Mouse (Mus musculus): ENCODE measurements around the gene Xpo5.

Gene Xpo5

DNA sequence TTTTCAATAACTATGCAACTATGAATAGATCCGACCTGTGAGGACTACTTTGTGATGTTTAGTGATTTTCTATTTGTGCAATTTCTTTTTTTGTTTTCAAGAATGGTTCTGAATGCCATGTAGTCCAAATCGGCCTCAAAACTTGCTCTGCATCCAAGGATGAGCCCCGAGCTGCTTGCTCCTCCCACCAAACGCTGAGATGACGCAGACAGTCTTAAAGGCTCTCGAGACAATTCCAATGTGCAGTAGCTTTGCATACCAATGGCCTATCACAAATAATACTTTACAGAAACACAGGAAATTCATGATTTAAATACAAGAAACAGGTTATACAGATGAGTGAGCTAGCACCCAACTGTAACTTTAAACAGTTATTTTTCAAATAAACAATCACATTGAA, 1.4 kb upstream of the Xpo5 start:
- in situ Hi-C loops (cut with MboI, MseI) = loop anchor here (5.0 kb wide), 1 partner anchor 46 kb away; the partner anchor contains the start of genes Polr1c and Yipf3

DNA sequence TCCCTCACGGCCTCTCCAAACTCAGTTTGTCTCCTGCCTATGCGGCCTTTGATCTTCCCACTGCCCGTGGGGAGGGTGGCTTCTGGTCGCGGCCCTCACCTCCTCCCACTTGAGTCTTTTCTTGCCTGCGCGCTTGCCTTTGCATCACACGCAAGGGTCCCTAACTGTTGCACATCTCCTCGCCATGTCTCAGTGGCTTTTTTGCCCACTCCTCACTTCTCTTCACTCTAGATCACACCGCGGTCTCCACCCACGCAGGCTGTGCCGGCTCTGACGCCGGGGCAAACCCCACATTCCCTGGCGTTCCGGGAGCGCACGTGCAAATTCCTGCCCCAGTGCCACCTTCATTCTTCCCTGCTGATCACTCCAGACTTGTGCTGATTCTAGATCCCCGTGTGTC, 496 bp downstream of the Xpo5 start:
- in situ Hi-C loops (cut with MboI, MseI) = loop anchor here (5.0 kb wide), 1 partner anchor 44 kb away; the partner anchor contains the start of genes Polr1c and Yipf3

DNA sequence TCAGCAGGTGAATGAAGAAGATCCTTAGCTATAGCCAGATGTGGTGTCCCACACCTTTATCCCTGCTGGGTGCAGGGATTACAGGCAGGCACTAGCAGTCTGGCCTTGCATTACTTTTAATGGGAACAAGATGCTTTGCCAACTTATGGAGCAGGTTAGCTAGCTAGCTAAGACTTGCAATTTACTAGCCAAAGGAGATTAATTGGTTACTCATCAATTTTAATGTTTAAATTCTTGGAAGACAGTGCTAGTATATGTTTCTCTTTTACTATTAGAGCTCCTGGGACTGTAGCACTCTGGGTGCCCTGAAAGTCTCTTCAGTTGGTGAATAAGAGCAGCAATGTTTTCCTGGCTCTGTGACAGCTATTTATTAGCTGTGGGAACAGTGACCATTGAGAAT, 4.1 kb downstream of the Xpo5 start:
- in situ Hi-C loops (cut with MboI, MseI) = no loop called here

DNA sequence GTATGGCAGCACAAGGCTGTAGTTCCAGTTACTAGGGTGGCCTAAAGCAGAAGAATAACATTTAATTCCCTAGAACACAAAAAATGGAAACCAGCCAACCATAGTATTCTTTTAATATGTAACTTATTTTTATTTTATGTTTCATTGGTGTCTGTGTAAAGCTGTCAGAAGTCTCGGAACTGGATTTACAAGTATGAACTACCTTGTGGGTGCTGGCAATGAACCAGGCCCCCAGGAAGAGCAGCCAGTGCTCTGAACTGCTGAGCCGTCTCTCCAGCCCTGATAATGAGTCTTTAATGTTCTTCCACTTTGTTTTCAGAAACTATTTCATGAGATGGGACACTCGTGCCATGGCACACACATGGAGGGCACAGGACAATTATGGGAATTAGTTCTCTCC, 8.0 kb downstream of the Xpo5 start:
- in situ Hi-C loops (cut with MboI, MseI) = no loop called here

DNA sequence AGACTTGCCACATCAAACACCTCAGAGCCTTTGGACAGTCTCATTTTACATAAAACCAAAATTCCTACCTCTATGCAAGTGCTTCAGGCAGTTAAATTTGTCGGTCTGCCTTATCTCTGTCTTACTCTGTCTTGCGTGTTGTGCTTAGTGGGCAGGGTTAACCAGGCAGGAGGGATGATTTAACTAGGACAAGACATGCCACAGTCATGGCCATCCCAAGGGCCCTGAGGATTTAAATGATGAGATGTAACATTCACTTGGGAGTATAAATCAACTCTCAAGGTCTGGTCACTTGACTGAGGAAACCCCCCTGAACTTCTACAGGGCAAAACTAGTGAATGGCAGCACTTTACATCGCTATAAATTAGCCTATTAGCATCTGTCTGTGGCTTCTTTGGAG, 19.0 kb downstream of the Xpo5 start:
- in situ Hi-C loops (cut with MboI, MseI) = no loop called here

DNA sequence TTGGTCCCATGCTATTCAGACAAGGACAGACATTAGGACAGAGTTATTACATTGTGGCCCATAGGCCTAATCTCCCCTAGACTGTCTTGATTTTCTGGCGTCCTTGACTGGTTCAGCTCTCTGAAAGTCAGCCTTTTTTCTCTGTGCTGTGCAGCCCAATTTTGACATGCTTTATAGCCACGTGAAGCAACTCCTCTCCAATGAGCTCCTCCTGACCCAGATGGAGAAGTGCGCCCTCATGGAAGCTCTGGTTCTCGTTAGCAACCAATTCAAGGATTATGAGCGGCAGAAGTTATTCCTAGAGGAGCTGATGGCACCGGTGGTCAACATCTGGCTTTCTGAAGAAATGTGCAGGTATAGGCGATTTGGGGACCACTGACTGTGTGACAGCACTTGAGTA, 25.0 kb downstream of the Xpo5 start:
- in situ Hi-C loops (cut with MboI, MseI) = no loop called here

DNA sequence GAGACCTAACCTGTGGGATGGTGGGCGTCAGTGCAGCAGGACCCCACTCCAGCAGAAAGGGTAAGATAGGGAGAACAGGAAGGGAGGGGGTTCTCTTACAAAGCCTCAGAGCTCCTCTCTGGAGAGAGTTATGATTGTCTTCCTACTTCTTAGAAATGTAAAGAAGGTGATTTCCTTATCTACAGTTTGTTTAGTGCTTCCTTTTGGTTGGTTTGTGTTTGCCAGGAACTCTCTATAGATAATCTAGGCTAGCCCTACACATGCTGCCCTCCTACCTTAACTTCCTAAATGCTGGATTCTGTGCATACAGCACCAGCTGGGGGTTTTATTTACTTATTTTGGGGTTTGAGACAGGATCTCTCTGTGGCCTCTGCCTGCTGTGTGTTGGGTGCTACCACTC, 33.5 kb downstream of the Xpo5 start:
- in situ Hi-C loops (cut with MboI, MseI) = no loop called here

DNA sequence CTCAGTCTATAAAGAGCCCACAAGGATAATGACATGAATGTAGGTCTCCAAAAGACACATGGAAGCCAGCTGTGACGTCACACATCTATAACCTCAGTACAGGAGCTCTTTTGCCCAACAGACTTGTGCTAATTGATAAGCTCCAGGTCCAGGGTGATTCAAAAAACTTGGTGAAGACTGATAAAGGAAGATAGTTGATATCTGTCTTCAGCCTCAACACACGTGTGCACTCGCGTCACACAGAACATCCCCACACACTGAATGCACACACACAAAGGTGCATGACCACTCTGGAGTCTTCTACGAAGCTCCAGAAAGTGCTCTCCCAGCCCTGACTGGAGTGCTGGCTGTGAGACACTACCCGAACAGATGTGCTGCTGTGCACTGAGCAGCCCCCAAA, 34.5 kb downstream of the Xpo5 start:
- in situ Hi-C loops (cut with MboI, MseI) = no loop called here

DNA sequence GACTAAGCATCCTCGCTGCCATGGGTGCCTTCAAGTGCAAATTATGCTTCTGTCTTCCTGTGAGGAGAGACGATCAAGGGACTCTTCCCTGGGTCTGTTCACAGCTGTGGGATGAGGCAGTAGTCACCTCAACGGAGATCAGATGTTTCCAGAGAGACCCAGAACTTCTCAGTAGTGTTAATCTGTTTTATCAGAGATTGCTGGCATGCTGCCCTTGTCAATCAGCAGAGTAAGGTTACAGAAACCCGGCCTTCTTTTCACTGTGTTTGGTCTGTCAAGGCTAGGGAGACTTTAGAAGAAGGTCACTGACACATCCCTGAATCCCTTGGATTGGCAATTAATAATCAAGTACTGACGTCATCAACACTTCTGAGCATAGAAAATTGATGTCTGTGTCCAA, 34.9 kb downstream of the Xpo5 start:
- in situ Hi-C loops (cut with MboI, MseI) = no loop called here

DNA sequence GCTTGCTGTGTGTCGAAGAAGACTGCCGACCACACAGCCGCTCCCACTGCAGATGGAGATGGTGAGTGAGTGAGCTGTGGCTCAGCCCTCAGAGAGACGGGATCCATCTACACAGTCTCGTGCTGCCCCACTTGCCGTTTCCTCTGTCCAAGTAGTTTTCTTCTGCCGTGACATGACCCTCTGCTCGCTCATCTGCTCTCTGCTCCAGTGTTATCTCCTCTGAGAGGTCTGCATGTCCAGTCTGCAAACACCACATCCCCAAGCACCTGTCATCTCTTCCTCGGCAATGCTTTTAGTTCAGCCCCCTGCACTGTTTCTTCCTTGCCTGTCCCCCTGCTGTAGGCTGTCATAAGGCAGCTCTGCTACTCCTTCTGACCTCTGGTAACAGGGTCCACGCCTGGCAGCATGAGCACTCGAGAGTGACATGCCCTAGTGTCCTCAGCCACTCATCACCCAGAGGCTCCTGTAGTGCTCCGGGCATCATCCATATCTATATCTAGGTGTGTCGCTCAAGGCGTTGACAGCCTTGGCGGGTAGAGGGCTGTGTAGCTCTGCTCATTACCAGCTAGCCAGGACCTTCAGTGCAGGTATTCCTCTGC, 37.0 kb downstream of the Xpo5 start:
- in situ Hi-C loops (cut with MboI, MseI) = no loop called here

DNA sequence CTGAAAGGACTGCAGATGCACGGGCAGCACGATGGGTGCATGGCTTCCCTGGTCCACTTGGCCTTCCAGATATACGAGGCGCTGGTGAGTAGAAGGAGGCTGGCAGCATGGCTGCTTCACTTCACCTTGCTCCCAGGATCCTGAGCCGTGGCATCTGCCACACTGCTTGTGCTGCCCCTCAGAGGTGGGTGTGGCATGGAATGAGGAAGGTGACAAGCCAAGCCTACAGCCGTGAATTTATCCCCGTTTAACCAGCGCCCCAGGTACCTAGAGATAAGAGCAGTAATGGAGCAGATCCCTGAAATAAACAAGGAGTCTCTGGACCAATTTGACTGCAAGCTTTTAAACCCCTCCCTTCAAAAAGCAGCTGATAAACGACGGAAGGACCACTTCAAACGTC, 38.9 kb downstream of the Xpo5 start:
- in situ Hi-C loops (cut with MboI, MseI) = no loop called here

DNA sequence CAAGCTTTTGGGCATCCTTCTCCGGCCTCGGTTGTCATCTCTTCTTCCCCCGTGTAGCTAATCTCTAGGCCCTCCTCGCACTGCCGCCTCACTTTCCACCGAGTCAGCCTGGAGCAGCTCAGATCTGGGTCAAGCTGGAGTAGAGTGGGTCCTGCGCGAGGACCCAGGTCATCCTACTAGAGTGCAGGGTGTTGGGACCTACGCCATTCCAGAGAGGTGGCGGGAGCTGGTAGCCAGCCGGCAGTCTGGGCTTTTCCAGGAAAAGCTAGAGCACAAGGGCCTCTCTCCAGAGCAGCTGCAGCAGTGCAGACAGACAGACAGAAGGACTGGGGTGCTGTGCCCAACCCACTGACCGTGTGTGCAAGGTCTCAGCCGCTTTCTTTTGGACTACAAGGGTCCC, 39.7 kb downstream of the Xpo5 start:
- in situ Hi-C loops (cut with MboI, MseI) = no loop called here

DNA sequence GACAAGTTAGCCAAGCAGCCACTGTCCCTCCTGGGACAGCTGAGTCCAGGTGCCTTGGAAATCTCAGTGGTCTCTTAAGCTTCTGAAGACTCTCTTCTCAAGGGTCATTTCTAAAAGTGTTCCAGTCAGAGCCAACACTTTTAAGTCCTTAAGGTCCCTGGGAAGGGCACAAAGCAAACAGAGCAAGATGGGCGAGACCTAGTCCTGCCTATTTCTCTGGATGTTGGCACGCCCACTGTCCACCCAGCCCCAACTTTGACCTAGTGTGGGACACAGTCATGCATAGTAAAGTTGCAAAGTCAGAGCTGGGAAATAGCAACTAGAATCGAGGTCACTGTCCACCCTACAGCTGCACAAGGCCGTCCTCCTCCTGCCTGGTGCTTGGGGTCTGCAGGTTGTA, 40.4 kb downstream of the Xpo5 start:
- in situ Hi-C loops (cut with MboI, MseI) = no loop called here

DNA sequence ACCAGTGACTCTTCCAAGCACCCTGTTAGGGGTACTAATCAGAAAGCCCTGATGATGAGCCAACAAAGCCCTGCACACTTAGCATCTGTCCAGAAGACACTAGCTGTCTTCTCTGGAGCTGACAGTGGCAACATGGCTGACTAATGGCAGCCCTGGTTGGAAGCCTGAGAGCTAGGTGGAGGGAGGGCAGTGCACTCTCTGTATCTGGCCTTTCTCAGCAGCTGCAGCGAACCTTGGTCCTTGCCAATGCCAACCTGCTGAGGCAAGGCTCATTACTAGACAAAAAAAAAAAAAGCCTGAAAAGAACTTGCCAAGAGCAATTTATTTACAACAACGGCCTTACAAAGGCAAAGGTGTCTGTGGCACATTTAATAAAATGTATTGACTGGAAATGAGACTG, 41.0 kb downstream of the Xpo5 start:
- in situ Hi-C loops (cut with MboI, MseI) = no loop called here

DNA sequence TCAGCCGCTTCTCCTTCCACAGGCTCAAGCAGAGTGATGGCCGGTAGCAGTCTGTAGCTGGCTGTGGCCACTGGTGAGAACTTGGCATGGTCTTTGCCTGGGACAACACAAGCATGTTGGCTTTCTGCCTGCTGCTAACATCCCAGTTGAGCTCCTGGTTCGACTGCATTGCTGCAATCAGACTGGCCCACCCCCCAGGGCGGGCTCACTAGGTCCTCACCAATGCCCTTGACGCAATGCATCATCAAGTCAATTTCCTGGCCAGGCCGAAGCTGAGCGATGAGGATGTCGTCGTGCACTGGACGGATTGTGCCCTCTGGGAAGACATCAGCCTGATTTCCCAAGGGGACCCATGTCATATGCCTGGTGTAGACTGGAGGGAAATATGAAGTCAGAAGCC, 42.0 kb downstream of the Xpo5 start:
- in situ Hi-C loops (cut with MboI, MseI) = no loop called here

DNA sequence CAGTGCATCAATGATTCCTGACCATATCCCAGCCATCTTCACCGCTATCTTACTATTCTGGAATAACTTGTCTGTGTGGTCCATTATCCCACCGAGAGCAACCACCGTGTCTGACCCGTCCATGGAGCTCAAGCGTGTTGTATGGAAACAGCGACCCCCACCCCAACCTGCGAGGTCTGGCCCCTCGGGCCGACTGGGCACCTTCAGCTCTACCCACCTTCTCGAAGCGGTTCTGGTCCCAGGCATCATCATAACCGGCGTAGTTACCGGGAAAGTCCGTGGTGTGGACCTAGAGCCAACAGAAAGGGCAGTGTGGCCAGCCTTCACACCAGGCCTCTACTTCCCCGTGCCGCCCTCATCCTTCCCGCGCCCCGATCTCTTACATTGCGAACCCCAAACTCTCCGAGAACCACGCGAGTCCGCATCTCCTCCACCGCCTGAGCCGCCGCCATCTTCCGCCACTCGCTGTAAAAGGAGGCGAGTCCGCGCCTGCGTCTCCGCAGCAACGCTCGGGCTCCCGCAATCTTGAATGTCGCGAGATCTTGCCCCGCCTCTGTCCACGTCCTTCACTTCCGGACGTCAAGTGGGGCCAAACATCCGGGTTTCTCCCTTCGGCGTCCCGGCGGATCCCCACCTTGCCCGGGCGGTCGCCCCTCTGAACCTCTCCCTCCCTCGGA, 45.1 kb downstream of the Xpo5 start, which contains the start of the genes Polr1c and Yipf3:
Gene Polr1c, minus strand, starts transcription at position 543 of the 677 bp plus-strand sequence.
Gene Yipf3, plus strand, starts transcription at position 569 of the 677 bp plus-strand sequence.
- in situ Hi-C loops (cut with MboI, MseI) = loop anchor here (5.0 kb wide), 1 partner anchor 45 kb away; the partner anchor contains the start of genes Polh and Xpo5

DNA sequence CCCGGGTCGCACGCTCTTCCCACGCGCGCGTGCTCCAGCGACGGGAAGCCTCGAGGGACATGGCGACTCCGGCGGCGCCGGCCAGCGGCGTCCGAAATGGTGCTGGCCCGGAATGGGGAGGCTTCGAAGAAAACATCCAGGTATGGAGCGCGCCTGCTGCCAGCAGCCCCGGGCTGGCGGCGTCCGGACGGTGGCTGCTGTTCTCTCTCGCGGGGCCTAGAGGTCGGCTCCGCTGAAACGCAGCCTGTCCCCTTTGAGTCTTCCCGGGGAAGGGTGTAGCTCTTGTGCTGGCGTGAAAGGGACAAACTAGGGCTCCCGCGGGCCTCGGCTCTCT, 45.6 kb downstream of the Xpo5 start:
- in situ Hi-C loops (cut with MboI, MseI) = loop anchor here (5.0 kb wide), 1 partner anchor 46 kb away; the partner anchor contains the start of genes Polh and Xpo5

DNA sequence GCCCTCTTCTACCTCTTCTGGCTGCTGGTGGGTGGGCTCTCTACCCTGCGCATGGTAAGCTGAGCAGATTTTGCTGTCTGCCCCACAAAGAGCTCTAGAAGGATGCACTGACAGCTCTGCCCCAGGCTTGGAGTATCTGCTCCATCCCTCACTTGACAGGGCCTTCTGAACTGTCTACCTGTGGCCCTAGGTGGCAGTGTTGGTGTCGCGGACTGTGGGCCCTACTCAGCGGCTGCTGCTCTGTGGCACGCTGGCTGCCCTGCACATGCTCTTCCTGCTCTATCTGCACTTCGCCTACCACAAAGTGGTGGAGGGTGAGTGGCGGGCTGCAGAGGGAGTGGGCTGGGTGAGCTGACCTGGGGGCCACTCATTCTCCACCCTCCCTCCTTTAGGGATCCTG, 48.6 kb downstream of the Xpo5 start:
- in situ Hi-C loops (cut with MboI, MseI) = no loop called here

DNA sequence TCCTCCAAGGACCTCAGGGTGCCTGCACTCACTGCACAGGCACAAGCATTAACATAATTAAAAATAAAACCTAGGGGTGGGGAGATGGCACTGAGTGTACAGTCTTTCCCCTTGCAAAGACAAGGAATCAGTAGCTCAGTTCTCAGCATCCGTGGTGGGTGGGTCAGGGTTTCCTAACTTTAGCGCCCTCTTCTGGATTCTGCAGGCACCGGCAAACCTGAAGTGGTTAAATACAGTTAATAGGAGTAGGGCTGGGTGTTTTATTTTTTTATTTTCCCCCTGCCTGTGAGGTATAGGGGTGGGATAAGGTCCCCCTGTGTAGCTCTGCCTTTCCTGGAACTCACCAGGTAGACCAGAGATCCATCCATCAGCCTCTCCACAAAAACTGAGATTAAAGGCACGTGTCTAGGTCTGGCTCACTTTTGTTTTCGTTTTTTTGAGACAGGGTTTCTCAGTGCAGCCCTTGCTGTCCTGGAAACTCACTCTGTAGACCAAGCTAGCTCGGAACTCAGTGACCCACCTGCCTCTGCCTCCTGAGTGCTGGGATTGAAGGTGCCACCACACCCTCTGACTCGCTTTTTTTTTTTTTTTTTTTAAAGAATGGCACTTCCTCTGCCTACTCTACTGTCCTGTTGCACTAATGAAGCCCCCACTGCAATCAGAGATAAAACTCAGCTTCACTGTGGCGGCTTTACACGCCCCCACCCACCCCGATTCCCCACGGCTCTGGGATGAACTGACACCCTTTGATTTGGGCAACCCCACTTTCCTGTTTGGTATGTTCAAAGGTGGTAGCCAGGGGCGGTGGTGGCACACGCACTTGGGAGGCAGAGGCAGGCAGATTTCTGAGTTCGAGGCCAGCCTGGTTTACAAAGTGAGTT, 50.2 kb downstream of the Xpo5 start:
- in situ Hi-C loops (cut with MboI, MseI) = no loop called here

DNA sequence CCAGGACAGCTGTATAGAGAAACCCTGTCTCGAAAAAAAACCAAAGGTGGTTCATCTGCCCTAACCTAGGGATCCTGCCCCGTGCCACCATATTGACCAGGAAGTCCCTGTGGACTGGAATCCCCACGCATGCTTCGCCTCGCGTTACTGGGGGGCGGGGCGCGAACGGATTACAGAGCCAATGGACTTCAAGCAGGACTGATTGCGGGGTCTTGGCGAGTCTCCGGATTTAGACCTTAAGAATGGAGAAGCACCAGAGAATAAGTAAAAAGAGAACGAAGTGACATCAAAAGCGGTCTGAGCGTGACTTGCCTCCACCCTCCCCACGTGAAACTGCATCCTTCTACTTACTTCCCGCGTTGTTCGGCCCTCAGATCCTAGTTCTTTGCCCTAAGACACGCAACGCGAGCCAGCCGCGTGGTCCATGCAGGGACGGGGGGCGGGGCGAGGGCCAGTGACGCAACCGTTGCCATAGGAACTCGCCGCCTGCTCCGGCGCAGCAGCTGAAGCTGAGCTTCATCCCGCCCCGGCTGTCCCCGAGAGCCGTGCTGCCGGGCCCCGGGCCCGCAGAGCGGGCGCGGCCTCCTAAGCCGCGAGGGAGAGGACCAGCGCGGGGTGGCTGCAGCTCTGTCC, 51.0 kb downstream of the Xpo5 start, which contains the start of gene Lrrc73:
Gene Lrrc73, plus strand, starts transcription at position 80 of the 633 bp plus-strand sequence.
- in situ Hi-C loops (cut with MboI, MseI) = no loop called here

DNA sequence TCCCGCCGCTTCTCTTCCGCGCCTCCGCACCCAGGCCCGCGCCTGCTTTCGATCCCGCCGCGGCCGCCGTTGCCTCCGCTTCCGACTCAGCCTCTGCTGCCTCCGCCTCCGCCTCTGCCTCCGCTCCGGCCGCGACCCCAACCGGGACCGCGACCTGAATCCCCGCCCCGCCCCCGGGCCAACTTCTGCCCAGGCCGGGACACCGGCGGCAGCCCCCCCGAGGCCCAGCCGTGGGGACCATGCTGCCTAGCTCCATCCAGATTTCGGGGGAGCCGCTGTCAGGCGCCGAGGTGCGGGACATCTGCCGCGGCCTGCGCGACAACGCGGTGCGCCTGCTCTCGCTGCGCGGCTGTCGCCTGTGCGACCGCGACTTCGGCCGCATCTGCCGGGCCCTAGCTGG, 51.5 kb downstream of the Xpo5 start:
- in situ Hi-C loops (cut with MboI, MseI) = no loop called here

DNA sequence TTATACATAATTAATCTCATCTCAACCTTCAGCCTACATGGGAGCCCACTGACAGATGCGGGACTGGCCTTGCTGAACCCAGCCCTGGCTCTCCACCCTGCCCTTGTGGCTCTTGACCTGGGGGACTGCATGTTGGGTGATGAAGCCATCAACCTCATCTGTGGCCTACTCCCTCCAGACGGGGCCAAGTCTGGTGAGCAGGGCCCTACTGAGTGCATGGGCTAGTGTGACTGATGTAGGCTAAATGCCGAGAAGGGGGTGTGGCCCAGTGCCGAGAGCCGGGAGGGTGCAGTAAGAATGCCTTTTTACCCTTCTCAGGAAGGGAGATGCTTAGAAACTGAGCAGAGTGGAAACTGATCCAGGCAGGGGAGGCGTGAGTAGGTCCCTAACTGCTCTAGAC, 52.6 kb downstream of the Xpo5 start:
- in situ Hi-C loops (cut with MboI, MseI) = no loop called here

Data from regulatory T cell (primary cell).